Mouse (Mus musculus) stomach, postnatal 0 days (tissue): ENCODE measurements around the gene Gatd1. TPM values are rescaled to one million over a fixed set of nuclear protein-coding genes. Genes with fewer than 3 reads are reported as not detected.
A peak's percentile ranks its signal among the peaks of the same experiment; 100 is the strongest.

Source experiments
- ATAC-seq: fragments of 200-750 bp; cut with Nextera tagmentation; 2 replicates; pipeline ENCODE4 v1.8.0; 2017; ENCODE audit not compliant: low FRiP score, low TSS enrichment
- DNase-seq: peaks from one replicate; pipeline ENCODE4 v3.0.0-alpha.2; 2016; ENCODE audit warnings: low spot score
- H3K27ac ChIP-seq: fragments of 300-500 bp; sonication (generic); replicated peaks from 2 replicates; pipeline ENCODE4 v1.5.1; 2014; ENCODE audit warnings: mild to moderate bottlenecking, control low read depth
- H3K27me3 ChIP-seq: fragments of 300-500 bp; sonication (generic); 2 replicates; pipeline ENCODE4 v1.6.1; 2014; ENCODE audit warnings: low read length; ENCODE audit not compliant: control insufficient read depth, insufficient read depth
- H3K36me3 ChIP-seq: fragments of 300-500 bp; sonication (generic); 2 replicates; pipeline ENCODE4 v1.6.1; 2014; ENCODE audit warnings: low read length, mixed read lengths; ENCODE audit not compliant: control insufficient read depth, insufficient read depth
- H3K4me1 ChIP-seq: fragments of 300-500 bp; sonication (generic); replicated peaks from 2 replicates; pipeline ENCODE4 v1.6.1; 2014; ENCODE audit warnings: antibody characterized with exemption; ENCODE audit not compliant: control insufficient read depth, insufficient read depth
- H3K4me2 ChIP-seq: fragments of 300-500 bp; sonication (generic); replicated peaks from 2 replicates; pipeline ENCODE4 v1.6.1; 2014; ENCODE audit warnings: low read depth, mild to moderate bottlenecking, control low read depth, moderate library complexity
- H3K4me3 ChIP-seq: fragments of 300-500 bp; sonication (generic); 2 replicates; pipeline ENCODE4 v1.5.1; 2014; ENCODE audit warnings: low read depth, low read length, control low read depth
- H3K9ac ChIP-seq: fragments of 300-500 bp; sonication (generic); 2 replicates; pipeline ENCODE4 v1.6.1; 2014; ENCODE audit warnings: mild to moderate bottlenecking, low read length, control low read depth, mixed read lengths
- H3K9me3 ChIP-seq: fragments of 300-500 bp; sonication (generic); 2 replicates; pipeline ENCODE4 v1.6.1; 2016; ENCODE audit warnings: low read length; ENCODE audit not compliant: control insufficient read depth
- CTCF ChIP-seq: IDR thresholded peaks from 2 replicates; pipeline ENCODE4 v1.5.1; 2016; ENCODE audit warnings: antibody characterized with exemption, low read depth, mild to moderate bottlenecking, moderate library complexity
- EP300 ChIP-seq: optimal IDR thresholded peaks from 2 replicates; pipeline ENCODE3; 2016; ENCODE audit warnings: antibody characterized with exemption
- WGBS: fragments of 180-500 bp; shearing (Covaris S2); extraction: QIAGEN DNeasy Blood & Tissue Kit; methylation state at CpG from one replicate; pipeline ENCODE4 v1.1.7; 2014; 5-methylcytosine and 5-hydroxymethylcytosine counted together
- polyA plus RNA-seq: library from polyadenylated mRNA; unstranded; fragments of >200 nt; fragmentation: Nextera tagmentation; extraction: Ambion mirVana; gene quantifications from 2 replicates; pipeline ENCODE4 v1.2.1, GENCODE M21; 2015

Gatd1 gene
- 30.8 and 33.8 TPM in 2 replicates for polyA plus RNA-seq

GRCm38 (mm10) chr7:141413809-141414584 lies at the start of gene Gatd1:
TSS of gene Gatd1 (minus strand) at chr7:141414136.
- H3K27ac ChIP-seq = peak within 1 kb of the TSS; percentile 78
- H3K36me3 ChIP-seq = peaks cover 6% of the 10 kb centered on the region; the same call in 1 of the 2 replicates
- H3K27me3 ChIP-seq = no peaks in the 10 kb centered on the region
- WGBS = 1% methylated on average over 56 of the region's 56 CpGs
- H3K4me2 ChIP-seq = peak within 1 kb of the TSS; percentile 67
- H3K4me3 ChIP-seq = peak within 1 kb of the TSS; percentile 75
- H3K9me3 ChIP-seq = no peaks in the 10 kb centered on the region
- peak; percentile 92 for ATAC-seq
- TF ChIP-seq CTCF = peak; percentile 47; the same call in 1 of the 2 replicates
- no peak for TF ChIP-seq EP300
- 0 out of 2 replicates have a peak, but pooled peaks cover 3% of the 10 kb centered on the region for H3K4me1 ChIP-seq
- H3K9ac ChIP-seq = peak within 1 kb of the TSS; percentile 83
- peak; percentile 100 for DNase-seq

- Histone ChIP-seq H3K36me3 (peaks cover 3% of the 10 kb centered on the region; the same call in 1 of the 2 replicates), H3K27me3 (0 out of 2 replicates have a peak, but pooled peaks cover 2% of the 10 kb centered on the region), H3K4me3 (peak overlapping the region; percentile 48), H3K4me1 (peaks cover 12% of the 10 kb centered on the region), H3K4me2 (peak overlapping the region; percentile 72), H3K27ac (peak overlapping the region; percentile 70; the same call in 1 of the 2 replicates), H3K9me3 (no peaks in the 10 kb centered on the region), H3K9ac (peak overlapping the region; percentile 64)
- TF ChIP-seq CTCF (no peak), EP300 (no peak)
- ATAC-seq (no peak), DNase-seq (peak; percentile 66)
- 22% methylated on average over 5 of the region's 5 CpGs for WGBS
Measured at GRCm38 (mm10) chr7:141462333-141462821, 48.4 kb upstream of the Gatd1 start.

DNA sequence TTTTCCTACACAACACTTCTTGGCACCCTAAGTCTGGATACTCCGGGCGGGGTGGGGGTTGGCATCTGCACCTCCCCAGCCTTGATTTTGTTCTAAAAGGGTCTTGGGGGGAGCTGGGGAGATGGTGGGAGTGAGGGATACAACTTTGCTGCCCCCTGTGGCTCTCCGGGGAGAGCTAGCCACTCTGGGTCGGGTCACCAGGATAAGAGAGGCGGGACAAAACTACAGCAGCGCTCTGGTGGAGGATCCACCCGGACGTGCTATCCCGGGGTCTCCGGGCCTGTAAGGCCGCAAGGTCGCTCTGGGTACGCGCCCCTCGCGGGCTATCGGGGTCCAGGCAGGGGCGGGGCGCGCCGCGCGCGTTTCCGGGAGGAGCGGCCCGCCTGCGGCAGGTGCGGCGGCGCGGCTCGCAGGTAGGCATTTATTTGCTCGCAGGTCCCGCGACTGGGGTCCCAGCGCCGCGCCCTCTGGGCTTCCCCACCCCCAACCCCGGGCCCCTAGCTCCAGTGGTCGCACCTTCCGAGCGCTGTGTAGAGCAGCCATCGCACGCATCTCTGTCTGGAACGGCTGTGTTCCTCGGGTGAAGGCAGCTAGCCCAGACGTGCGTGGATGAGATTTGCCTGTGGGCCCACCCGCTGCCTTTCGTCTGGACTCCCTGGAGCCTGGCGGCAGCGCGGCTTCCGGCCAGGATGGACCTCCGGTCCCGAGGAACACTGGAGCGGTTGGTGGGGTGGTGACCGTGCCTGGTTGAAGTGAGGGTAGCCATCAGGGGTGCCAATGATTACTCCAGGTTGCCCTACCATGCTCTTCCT lies 47.8 kb upstream of the Gatd1 start:
- Histone ChIP-seq H3K36me3 (peaks cover 3% of the 10 kb centered on the region; the same call in 1 of the 2 replicates), H3K9ac (peak overlapping the region; percentile 64), H3K27me3 (0 out of 2 replicates have a peak, but pooled peaks cover 2% of the 10 kb centered on the region), H3K4me3 (peak overlapping the region; percentile 48), H3K9me3 (no peaks in the 10 kb centered on the region), H3K4me1 (peaks cover 12% of the 10 kb centered on the region), H3K27ac (peak overlapping the region; percentile 70; the same call in 1 of the 2 replicates), H3K4me2 (peak overlapping the region; percentile 72)
- TF ChIP-seq CTCF (peak; percentile 47), EP300 (no peak)
- ATAC-seq (0 out of 2 replicates have a peak, but pooled peaks have one; percentile 0), DNase-seq (peak; percentile 71)
- 3% methylated on average over 56 of the region's 59 CpGs for WGBS

DNA sequence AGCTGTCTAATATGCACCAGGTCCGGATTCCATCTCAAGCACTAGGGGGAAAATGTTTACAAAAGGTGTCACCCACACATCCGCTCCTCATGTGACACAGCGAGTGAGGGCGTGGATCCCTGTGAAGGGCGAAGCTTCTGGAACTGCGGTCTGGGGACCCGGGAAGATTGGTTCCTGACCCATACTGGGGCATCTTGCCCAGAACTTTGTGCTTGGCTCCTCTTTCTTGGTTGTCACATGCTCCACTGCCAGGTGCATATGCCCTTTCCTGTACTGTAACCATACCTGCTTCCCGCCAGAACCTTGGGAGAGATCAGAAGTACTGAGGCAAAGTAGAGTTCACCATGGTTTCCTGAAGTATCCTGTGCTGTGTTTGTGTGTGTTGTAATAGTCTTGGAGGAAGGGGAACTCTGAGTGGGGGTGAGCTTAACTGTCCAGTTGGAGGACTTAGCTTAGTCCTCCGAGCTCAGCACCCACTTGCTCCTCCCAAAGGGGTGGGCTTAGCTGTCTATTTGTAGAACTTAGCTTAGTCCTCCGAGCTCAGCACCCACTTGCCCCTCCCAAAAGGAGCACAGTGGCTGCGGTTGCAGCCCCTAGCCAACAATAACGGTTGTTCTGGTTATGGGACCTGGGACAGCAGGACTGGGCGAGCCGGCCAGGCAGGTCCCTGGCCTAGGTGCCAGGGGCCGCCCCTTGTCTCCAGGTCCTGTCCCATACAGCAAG lies 46.6 kb upstream of the Gatd1 start, which contains the start of gene Cracr2b:
Gene Cracr2b (plus strand): TSS at position 704 of the 723 bp plus-strand sequence.
- peak; percentile 66 for DNase-seq
- no peak for ATAC-seq
- TF ChIP-seq EP300 = no peak
- TF ChIP-seq CTCF = no peak
- 0 out of 2 replicates have a peak, but pooled peaks cover 2% of the 10 kb centered on the region for H3K27me3 ChIP-seq
- H3K4me1 ChIP-seq = peaks cover 15% of the 10 kb centered on the region
- WGBS = 44% methylated on average over 15 of the region's 15 CpGs
- H3K36me3 ChIP-seq = peaks cover 3% of the 10 kb centered on the region; the same call in 1 of the 2 replicates
- peak within 1 kb of the TSS; percentile 70 for H3K27ac ChIP-seq
- H3K9ac ChIP-seq = peak within 1 kb of the TSS; percentile 64
- H3K4me2 ChIP-seq = peak within 1 kb of the TSS; percentile 72
- no peaks in the 10 kb centered on the region for H3K9me3 ChIP-seq
- H3K4me3 ChIP-seq = peak within 1 kb of the TSS; percentile 48

DNA sequence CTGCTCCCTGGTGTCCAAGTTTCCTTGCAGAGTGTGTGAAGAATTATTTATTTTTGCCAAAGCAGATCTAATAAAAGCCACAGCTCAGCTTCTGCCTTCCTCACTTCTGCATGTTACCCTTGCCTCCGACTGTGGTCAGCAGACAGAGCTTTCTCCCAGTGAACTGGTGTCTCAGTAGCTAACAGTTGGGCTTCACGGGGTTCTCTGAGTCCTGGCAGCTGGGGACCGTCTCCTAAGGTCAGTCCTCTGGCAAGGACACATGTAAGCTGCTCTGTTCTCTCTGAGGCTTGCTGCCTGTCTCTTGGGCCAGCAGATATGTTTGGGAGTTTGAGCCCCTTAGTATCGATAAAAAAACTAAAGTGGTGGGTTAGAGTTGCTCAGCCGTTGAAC lies 46.1 kb upstream of the Gatd1 start:
- no peak for ATAC-seq
- WGBS = 39% methylated on average over 5 of the region's 5 CpGs

More for the DNA sequence above, 46.1 kb upstream of the Gatd1 start:
- Histone ChIP-seq H3K9ac (no peak overlapping the region), H3K36me3 (peaks cover 3% of the 10 kb centered on the region; the same call in 1 of the 2 replicates), H3K27me3 (0 out of 2 replicates have a peak, but pooled peaks cover 2% of the 10 kb centered on the region), H3K4me1 (peaks cover 13% of the 10 kb centered on the region), H3K4me2 (no peak overlapping the region), H3K27ac (no peak overlapping the region; the same call in 1 of the 2 replicates), H3K9me3 (no peaks in the 10 kb centered on the region), H3K4me3 (no peak overlapping the region)
- no peak for DNase-seq
- no peak for TF ChIP-seq CTCF
